14 mouse cellular contexts compared by ENCODE assay signal in the genomic region with DNA sequence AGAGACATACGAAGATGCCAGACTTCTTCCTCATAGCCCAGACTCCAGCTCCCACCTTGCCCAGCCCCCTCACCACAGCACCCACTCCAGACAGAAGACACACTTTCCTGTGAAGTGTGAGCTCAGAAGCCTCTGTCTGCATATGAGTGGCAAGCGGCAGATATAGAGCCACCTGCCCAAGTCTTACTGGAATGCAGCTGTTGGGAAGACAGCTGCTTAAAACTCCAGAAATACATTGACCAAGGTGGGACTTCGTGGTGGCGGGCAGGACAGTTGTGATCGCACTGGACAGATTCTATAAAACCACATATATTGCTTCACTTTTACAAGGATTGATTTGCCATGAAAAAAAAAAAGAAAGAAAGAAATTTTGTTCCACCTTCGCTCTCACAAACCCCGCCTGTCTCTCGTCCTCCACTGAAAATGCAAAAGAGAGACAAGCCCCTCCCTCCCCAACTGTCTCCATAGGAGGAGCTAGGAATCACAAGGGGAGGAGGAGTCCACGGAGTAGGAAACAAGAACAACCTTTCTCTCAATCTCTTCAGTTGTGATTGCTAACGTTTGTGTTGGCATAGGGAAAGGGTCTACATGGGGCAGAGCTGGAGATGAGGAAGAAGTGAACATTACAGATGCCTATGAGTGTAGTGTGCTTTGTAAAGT. TPM values are rescaled to one million over a fixed set of nuclear protein-coding genes. Genes with fewer than 3 reads are reported as not detected.
DNase-seq lines count a peak whose midpoint lies in the region; ATAC-seq lines count a peak whose summit lies in the region.
"Had no signal": no experiment of that assay in that cellular context is flagged by ENCODE, and none has a peak within 500 bp of the region (broad histone marks: within the 10 kb centered on the region; RNA-seq: fewer than 3 reads in every experiment).

No protein-coding gene starts in this region.

- 2% methylated on average over 10 of the region's 10 CpGs for WGBS in heart, embryonic 13.5 days
- 2% methylated on average over 10 of the region's 10 CpGs for WGBS in midbrain, embryonic 12.5 days
- WGBS in midbrain, embryonic 16.5 days, result 2% methylated on average over 10 of the region's 10 CpGs
- WGBS in limb, embryonic 13.5 days, result 2% methylated on average over 10 of the region's 10 CpGs

- no peak overlapping the region for H3K27ac ChIP-seq in heart, embryonic 13.5 days (replicated peaks)
- H3K27ac ChIP-seq in midbrain, embryonic 12.5 days (replicated peaks), result no peak overlapping the region
- H3K27ac ChIP-seq in midbrain, embryonic 16.5 days (ENCODE audit: low read length), result no peak overlapping the region
- H3K27ac ChIP-seq in limb, embryonic 13.5 days, result 0 out of 2 replicates have a peak overlapping the region, but pooled peaks have one; percentile 15
- H3K27ac ChIP-seq: layer of hippocampus, adult 2 months; liver, embryonic 13.5 days had no signal

- H3K27me3 ChIP-seq in heart, embryonic 13.5 days (replicated peaks), result peaks cover 81% of the 10 kb centered on the region
- H3K27me3 ChIP-seq in midbrain, embryonic 12.5 days, result peaks cover 73% of the 10 kb centered on the region
- peaks cover 50% of the 10 kb centered on the region for H3K27me3 ChIP-seq in midbrain, embryonic 16.5 days (ENCODE audit: control insufficient read depth, insufficient read depth, low read depth, low read length)
- H3K27me3 ChIP-seq in limb, embryonic 13.5 days, result peaks cover 80% of the 10 kb centered on the region

- peaks cover 13% of the 10 kb centered on the region; the same call in 1 of the 2 replicates for H3K4me1 ChIP-seq in heart, embryonic 13.5 days
- peaks cover 15% of the 10 kb centered on the region for H3K4me1 ChIP-seq in midbrain, embryonic 12.5 days
- peaks cover 12% of the 10 kb centered on the region for H3K4me1 ChIP-seq in midbrain, embryonic 16.5 days (ENCODE audit: control insufficient read depth, insufficient read depth, low read length)
- H3K4me1 ChIP-seq in limb, embryonic 13.5 days, result peaks cover 9% of the 10 kb centered on the region

- H3K36me3 ChIP-seq in heart, embryonic 13.5 days, result no peaks in the 10 kb centered on the region
- H3K36me3 ChIP-seq in midbrain, embryonic 12.5 days, result no peaks in the 10 kb centered on the region
- H3K36me3 ChIP-seq in midbrain, embryonic 16.5 days (ENCODE audit: control insufficient read depth, insufficient read depth, low read length), result no peaks in the 10 kb centered on the region
- H3K36me3 ChIP-seq in limb, embryonic 13.5 days, result no peaks in the 10 kb centered on the region
- H3K36me3 ChIP-seq: liver, embryonic 13.5 days had no signal

- no peaks in the 10 kb centered on the region for H3K9me3 ChIP-seq in heart, embryonic 13.5 days
- no peaks in the 10 kb centered on the region for H3K9me3 ChIP-seq in midbrain, embryonic 12.5 days
- no peaks in the 10 kb centered on the region for H3K9me3 ChIP-seq in midbrain, embryonic 16.5 days (replicated peaks; ENCODE audit: control insufficient read depth, low read length, poor library complexity, severe bottlenecking)
- no peaks in the 10 kb centered on the region for H3K9me3 ChIP-seq in limb, embryonic 13.5 days
- H3K9me3 ChIP-seq: liver, embryonic 13.5 days had no signal

- DNase-seq in heart, postnatal 4 days, result no peak
- peak; percentile 69 for DNase-seq in embryo, embryonic 10.5 days (ENCODE audit: low spot score)
- DNase-seq in gastrocnemius, postnatal 36 days, result no peak
- DNase-seq in ovary, adult 18-20 months (ENCODE audit: low spot score), result no peak
- DNase-seq: kidney, adult 18-20 months; liver, embryonic 13.5 days; lung, postnatal 4 days; thymus, postnatal 4 days had no signal

- H3K9ac ChIP-seq in heart, embryonic 13.5 days, result no peak overlapping the region
- no peak overlapping the region for H3K9ac ChIP-seq in midbrain, embryonic 12.5 days (replicated peaks)
- no peak overlapping the region for H3K9ac ChIP-seq in midbrain, embryonic 16.5 days (ENCODE audit: low read depth, low read length)
- H3K9ac ChIP-seq in limb, embryonic 13.5 days, result no peak overlapping the region
- H3K9ac ChIP-seq: liver, embryonic 13.5 days had no signal

- no peak for ATAC-seq in heart, embryonic 13.5 days (ENCODE audit: extremely low read depth, insufficient number of reproducible peaks, low FRiP score, low TSS enrichment)
- ATAC-seq in midbrain, embryonic 12.5 days (ENCODE audit: low FRiP score, low read depth), result no peak
- ATAC-seq in midbrain, embryonic 16.5 days, result no peak
- ATAC-seq in limb, embryonic 13.5 days (ENCODE audit: low FRiP score, low read depth), result peak; percentile 41
- ATAC-seq: CD4-positive, CD25-positive, alpha-beta regulatory T cell, adult 4 months had no signal

- intact Hi-C loops in gastrocnemius, postnatal 36 days (cut with DNase I), result loop anchor here (5.0 kb wide), 2 partner anchors 43 to 237 kb away; no protein-coding TSS in a partner anchor

- H3K4me3 ChIP-seq in heart, embryonic 13.5 days, result peak overlapping the region; percentile 24
- H3K4me3 ChIP-seq in midbrain, embryonic 12.5 days, result no peak overlapping the region
- no peak overlapping the region for H3K4me3 ChIP-seq in midbrain, embryonic 16.5 days (ENCODE audit: low read depth, low read length)
- no peak overlapping the region for H3K4me3 ChIP-seq in limb, embryonic 13.5 days
- H3K4me3 ChIP-seq: layer of hippocampus, adult 2 months; liver, embryonic 13.5 days had no signal

- peak overlapping the region; percentile 51 for H3K4me2 ChIP-seq in heart, embryonic 13.5 days
- 0 out of 2 replicates have a peak overlapping the region, but pooled peaks have one; percentile 1 for H3K4me2 ChIP-seq in midbrain, embryonic 12.5 days (replicated peaks)
- no peak overlapping the region for H3K4me2 ChIP-seq in midbrain, embryonic 16.5 days (ENCODE audit: low read length)
- no peak overlapping the region for H3K4me2 ChIP-seq in limb, embryonic 13.5 days (replicated peaks)
- H3K4me2 ChIP-seq: liver, embryonic 13.5 days had no signal

RNA-seq across cellular contexts. Expression of gene Vgll2, which starts 7.2 kb away (rescaled TPM):
- 0.28 and 0.32 TPM in 2 replicates for polyA plus RNA-seq in heart, embryonic 13.5 days (2015; fragmentation: Nextera tagmentation; extraction: Ambion mirVana)
- not detected for total RNA-seq in heart, postnatal 4 days (2021)
- polyA plus RNA-seq in midbrain, embryonic 12.5 days (2016; fragmentation: Nextera tagmentation; extraction: Ambion mirVana), result 0.13 and 0.76 TPM in 2 replicates
- polyA plus RNA-seq in midbrain, embryonic 16.5 days (2015; fragmentation: Nextera tagmentation; extraction: Ambion mirVana), result 0.60 and 2.9 TPM in 2 replicates
- 31.1 and 31.9 TPM in 2 replicates for polyA plus RNA-seq in limb, embryonic 13.5 days (2015; fragmentation: Nextera tagmentation; extraction: Ambion mirVana)
- total RNA-seq in gastrocnemius, postnatal 36 days (2021), result 100 to 1,000 TPM in 1 of 2 experiments, 10 to 100 TPM in 1; 70.7 to 109 TPM
- total RNA-seq: layer of hippocampus, adult 2 months had no signal
- polyA plus RNA-seq: CD4-positive, CD25-positive, alpha-beta regulatory T cell, adult 4 months had no signal

Comparison
In these comparisons a context has a peak if more than half of its experiments do, and no peak if none do; other contexts are left out.
1. H3K4me2 ChIP-seq: peak in heart, embryonic 13.5 days (single experiment) and midbrain, embryonic 12.5 days (single experiment); none in midbrain, embryonic 16.5 days (single experiment) and limb, embryonic 13.5 days (single experiment).